Mouse (Mus musculus) hindbrain, postnatal 0 days (tissue): ENCODE measurements around the gene Pim1. TPM values are rescaled to one million over a fixed set of nuclear protein-coding genes. Genes with fewer than 3 reads are reported as not detected.
"Not testable (repeated sequence)": the region's sequence is repeated elsewhere in the genome, so short reads cannot be mapped to it uniquely, and the experiment has no call there.

Source experiments
- ATAC-seq: fragments of 200-750 bp; cut with Nextera tagmentation; 2 replicates; pipeline ENCODE4 v1.8.0; 2017; ENCODE audit warnings: mild to moderate bottlenecking, moderate TSS enrichment, moderate library complexity
- DNase-seq: peaks from one replicate; pipeline ENCODE4 v3.0.0-alpha.2; 2015; ENCODE audit warnings: low spot score
- H3K27ac ChIP-seq: fragments of 300-500 bp; sonication (generic); 2 replicates; pipeline ENCODE4 v1.5.1; 2014; ENCODE audit warnings: mild to moderate bottlenecking
- H3K27me3 ChIP-seq: fragments of 300-500 bp; sonication (generic); 2 replicates; pipeline ENCODE4 v1.6.1; 2014; ENCODE audit warnings: low read length, mixed read lengths; ENCODE audit not compliant: insufficient read depth
- H3K36me3 ChIP-seq: fragments of 300-500 bp; sonication (generic); 2 replicates; pipeline ENCODE4 v1.6.1; 2014; ENCODE audit warnings: low read length, mixed read lengths; ENCODE audit not compliant: insufficient read depth
- H3K4me1 ChIP-seq: fragments of 300-500 bp; sonication (generic); 2 replicates; pipeline ENCODE4 v1.6.1; 2014; ENCODE audit warnings: antibody characterized with exemption, low read length, mixed read lengths; ENCODE audit not compliant: insufficient read depth
- H3K4me2 ChIP-seq: fragments of 300-500 bp; sonication (generic); 2 replicates; pipeline ENCODE4 v1.6.1; 2014; ENCODE audit warnings: low read depth, mild to moderate bottlenecking, low read length, moderate library complexity, mixed read lengths
- H3K4me3 ChIP-seq: fragments of 300-500 bp; sonication (generic); 2 replicates; pipeline ENCODE4 v1.5.1; 2014; ENCODE audit warnings: low read length
- H3K9ac ChIP-seq: fragments of 300-500 bp; sonication (generic); replicated peaks from 2 replicates; pipeline ENCODE4 v1.6.1; 2014; ENCODE audit warnings: mild to moderate bottlenecking, low read length, moderate library complexity, mixed read lengths
- H3K9me3 ChIP-seq: fragments of 300-500 bp; sonication (generic); 2 replicates; pipeline ENCODE4 v1.6.1; 2016; ENCODE audit warnings: low read length, mixed read lengths
- CTCF ChIP-seq: IDR thresholded peaks from 2 replicates; pipeline ENCODE4 v1.5.1; 2016; ENCODE audit warnings: antibody characterized with exemption, control low read depth, low read depth
- WGBS: fragments of 180-500 bp; shearing (Covaris S2); extraction: QIAGEN DNeasy Blood & Tissue Kit; methylation state at CpG from one replicate; pipeline ENCODE4 v1.1.7; 2014; 5-methylcytosine and 5-hydroxymethylcytosine counted together
- polyA plus RNA-seq: library from polyadenylated mRNA; unstranded; fragments of >200 nt; fragmentation: Nextera tagmentation; extraction: Ambion mirVana; gene quantifications from 2 replicates; pipeline ENCODE4 v1.2.1, GENCODE M21; 2015
- total RNA-seq: library from RNA; depleted of rRNA; stranded (reverse); fragments of >200 nt; gene quantifications from 2 replicates; pipeline ENCODE4 v1.2.3, GENCODE M21; 2014

The Pim1 gene
- total and polyA plus RNA-seq, 2 experiments from 2014 or later, result 16.8 to 18.9 TPM

- H3K4me1 ChIP-seq, result peaks cover 9% of the 10 kb centered on the region; the same call in 1 of the 2 replicates
- no peaks in the 10 kb centered on the region for H3K36me3 ChIP-seq
- no peaks in the 10 kb centered on the region for H3K9me3 ChIP-seq
- TF ChIP-seq CTCF, result no peak
- ATAC-seq (no peak), DNase-seq (no peak)
- H3K27ac ChIP-seq, result no peak overlapping the region
- no peak overlapping the region for H3K4me2 ChIP-seq
- no peaks in the 10 kb centered on the region for H3K27me3 ChIP-seq
- WGBS, result 54% methylated on average over 2 of the region's 2 CpGs
- H3K4me3 ChIP-seq, result no peak overlapping the region
- no peak overlapping the region for H3K9ac ChIP-seq
These were observed 42.0 kb upstream of the Pim1 start for GRCm38 (mm10) chr17:29448561-29448960.

DNA sequence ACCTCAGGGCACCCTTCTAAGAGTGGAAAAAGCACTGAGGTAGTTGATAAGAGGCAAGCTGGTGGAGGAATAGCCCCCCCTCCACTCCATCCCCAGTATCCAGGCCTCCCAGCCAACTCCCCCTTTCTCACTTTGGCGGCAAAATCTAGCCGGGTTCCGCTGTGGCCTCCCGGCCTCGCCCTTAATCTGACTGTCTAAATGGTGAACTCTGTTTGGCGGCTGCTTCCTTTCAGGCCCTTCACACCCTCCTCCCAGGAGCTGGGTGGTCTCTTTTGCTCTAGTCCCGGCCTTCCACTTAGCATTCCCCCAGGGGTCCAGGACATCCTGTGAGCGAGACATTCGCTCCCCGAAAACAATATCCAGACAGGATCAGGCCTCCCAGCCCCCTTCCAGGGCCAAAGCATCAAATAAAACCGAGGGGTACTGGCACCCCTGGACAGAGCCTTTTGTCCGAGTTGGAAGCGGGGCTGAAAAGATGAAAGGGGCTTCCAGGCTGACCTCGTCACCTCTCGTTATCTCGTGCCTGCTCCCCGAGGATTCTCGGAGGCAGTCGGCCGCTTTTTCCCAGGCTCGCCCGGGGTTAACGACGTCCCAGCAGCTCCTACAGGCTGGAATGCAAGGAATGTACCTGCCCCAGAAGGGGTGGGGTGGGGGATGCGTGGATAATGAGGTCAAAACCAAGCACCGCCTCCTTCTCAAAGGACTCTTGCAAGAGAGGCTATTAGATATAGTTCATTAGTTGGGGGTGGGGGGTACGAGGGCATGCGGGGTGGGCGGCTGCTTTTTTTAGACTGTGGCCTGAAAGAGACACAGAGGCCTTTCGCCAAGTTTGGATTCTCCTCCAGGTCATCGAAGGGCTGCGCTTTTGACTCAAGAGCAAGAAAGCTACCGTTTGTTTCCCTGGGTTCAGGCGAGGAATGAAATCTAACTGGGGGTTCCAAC is 39.4 kb upstream of the Pim1 start:
- Histone ChIP-seq H3K4me1 (peaks cover 9% of the 10 kb centered on the region; the same call in 1 of the 2 replicates), H3K27ac (no peak overlapping the region), H3K36me3 (no peaks in the 10 kb centered on the region), H3K4me3 (no peak overlapping the region), H3K4me2 (peak overlapping the region; percentile 25; the same call in 1 of the 2 replicates), H3K9ac (no peak overlapping the region), H3K27me3 (no peaks in the 10 kb centered on the region), H3K9me3 (no peaks in the 10 kb centered on the region)
- DNase-seq (peak; percentile 36), ATAC-seq (peak; percentile 53; the same call in 1 of the 2 replicates)
- 12% methylated on average over 34 of the region's 34 CpGs for WGBS
- TF ChIP-seq CTCF, result 0 out of 2 replicates have a peak, but pooled peaks have one; percentile 5

DNA sequence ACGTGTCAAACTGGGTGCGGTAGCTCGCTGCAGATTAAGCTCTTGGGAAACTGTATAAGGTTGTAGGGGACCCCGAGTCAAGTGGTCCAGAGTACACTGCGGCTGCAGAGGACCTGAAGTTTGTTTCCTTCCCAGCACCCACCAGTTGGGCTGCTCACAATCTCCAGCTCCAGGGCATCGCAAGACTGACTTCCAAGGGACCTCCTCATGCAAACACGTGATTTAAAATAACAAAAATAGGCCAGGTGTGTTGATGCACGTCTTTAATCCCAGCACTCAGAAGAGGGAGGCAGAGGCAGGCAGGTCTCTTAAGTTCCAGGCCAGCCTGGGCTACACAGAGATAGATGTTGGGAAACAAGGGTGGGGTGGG is 38.7 kb upstream of the Pim1 start:
- Histone ChIP-seq H3K4me2 (no peak overlapping the region), H3K4me1 (peaks cover 9% of the 10 kb centered on the region; the same call in 1 of the 2 replicates), H3K36me3 (no peaks in the 10 kb centered on the region), H3K27ac (no peak overlapping the region), H3K9me3 (no peaks in the 10 kb centered on the region), H3K4me3 (no peak overlapping the region), H3K27me3 (no peaks in the 10 kb centered on the region), H3K9ac (no peak overlapping the region)
- no peak for TF ChIP-seq CTCF
- DNase-seq, result no peak
- 36% methylated on average over 8 of the region's 8 CpGs for WGBS
- no peak for ATAC-seq

- 100% methylated on average over 2 of the region's 3 CpGs for WGBS
- not testable (repeated sequence) for DNase-seq, H3K9ac ChIP-seq, H3K4me1 ChIP-seq, H3K27ac ChIP-seq, H3K4me2 ChIP-seq, H3K4me3 ChIP-seq, H3K27me3 ChIP-seq, H3K36me3 ChIP-seq, H3K9me3 ChIP-seq, ATAC-seq
- TF ChIP-seq CTCF, result peak; percentile 22
These were observed 36.4 kb upstream of the Pim1 start for GRCm38 (mm10) chr17:29454119-29454518.

DNA sequence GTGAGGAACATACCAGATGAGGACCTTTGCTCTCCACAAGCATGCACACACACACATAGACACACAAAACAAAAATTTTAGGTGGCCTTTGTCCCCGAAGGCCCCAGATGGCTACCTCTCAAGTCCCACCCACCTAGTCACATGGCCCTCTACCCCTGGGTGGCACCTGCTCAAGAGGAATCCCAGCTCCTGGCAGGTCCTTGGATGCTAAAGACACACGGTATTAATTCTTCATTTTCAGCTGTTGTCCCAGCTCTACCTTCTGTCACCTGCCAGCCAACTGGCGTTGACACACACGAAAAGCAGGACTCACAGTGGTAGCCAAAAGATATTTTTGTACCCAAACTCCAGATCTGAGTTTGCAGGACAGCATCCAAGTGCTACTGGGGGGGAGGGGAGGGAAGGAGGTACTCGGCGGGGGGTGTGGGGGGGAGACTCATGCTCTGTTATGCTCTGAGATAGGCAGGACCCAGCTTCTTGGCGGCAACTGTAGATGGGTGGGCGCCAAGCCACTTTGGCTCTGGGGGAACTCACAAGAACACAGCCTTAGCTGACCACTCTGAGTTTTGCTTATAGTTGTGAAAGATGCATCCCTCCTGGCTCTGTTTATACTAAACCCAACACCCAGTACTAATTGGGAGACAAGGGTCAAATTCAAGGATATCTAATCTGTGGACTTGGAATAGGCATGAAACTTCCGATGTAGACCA is 35.0 kb upstream of the Pim1 start:
- Histone ChIP-seq H3K27ac (no peak overlapping the region), H3K4me1 (peaks cover 22% of the 10 kb centered on the region), H3K36me3 (no peaks in the 10 kb centered on the region), H3K9me3 (no peaks in the 10 kb centered on the region), H3K27me3 (no peaks in the 10 kb centered on the region), H3K4me2 (no peak overlapping the region), H3K4me3 (no peak overlapping the region), H3K9ac (no peak overlapping the region)
- no peak for TF ChIP-seq CTCF
- WGBS, result 68% methylated on average over 9 of the region's 9 CpGs
- no peak for DNase-seq
- ATAC-seq, result no peak

GRCm38 (mm10) chr17:29456476-29456875 is 34.1 kb upstream of the Pim1 start:
- no peak for ATAC-seq
- no peaks in the 10 kb centered on the region for H3K36me3 ChIP-seq
- TF ChIP-seq CTCF, result no peak

More at GRCm38 (mm10) chr17:29456476-29456875, 34.1 kb upstream of the Pim1 start:
- 97% methylated on average over 4 of the region's 4 CpGs for WGBS
- Histone ChIP-seq H3K4me2 (no peak overlapping the region), H3K9ac (no peak overlapping the region), H3K27ac (no peak overlapping the region), H3K4me1 (peaks cover 14% of the 10 kb centered on the region), H3K27me3 (no peaks in the 10 kb centered on the region), H3K9me3 (no peaks in the 10 kb centered on the region), H3K4me3 (no peak overlapping the region)
- no peak for DNase-seq
